Mouse (Mus musculus) neural tube, embryonic 12.5 days (tissue): ENCODE results near the gene C130074G19Rik. TPM values are rescaled to one million over a fixed set of nuclear protein-coding genes. Genes with fewer than 3 reads are reported as not detected.

ENCODE experiments used
- ATAC-seq: fragments of 200-750 bp; cut with Nextera tagmentation; 2 replicates; pipeline ENCODE4 v1.8.0; 2017; ENCODE audit warnings: low read depth, mild to moderate bottlenecking, moderate TSS enrichment, moderate library complexity; ENCODE audit not compliant: low FRiP score
- H3K27ac ChIP-seq: fragments of 300-500 bp; sonication (generic); 2 replicates; pipeline ENCODE4 v1.5.1; 2016
- H3K27me3 ChIP-seq: fragments of 300-500 bp; sonication (generic); replicated peaks from 2 replicates; pipeline ENCODE4 v1.6.1; 2016; ENCODE audit warnings: mild to moderate bottlenecking
- H3K36me3 ChIP-seq: fragments of 300-500 bp; sonication (generic); 2 replicates; pipeline ENCODE4 v1.6.1; 2016; ENCODE audit warnings: mild to moderate bottlenecking
- H3K4me1 ChIP-seq: fragments of 300-500 bp; sonication (generic); 2 replicates; pipeline ENCODE4 v1.6.1; 2016
- H3K4me2 ChIP-seq: fragments of 300-500 bp; sonication (generic); replicated peaks from 2 replicates; pipeline ENCODE4 v1.6.1; 2016; ENCODE audit warnings: mild to moderate bottlenecking
- H3K4me3 ChIP-seq: fragments of 300-500 bp; sonication (generic); 2 replicates; pipeline ENCODE4 v1.5.1; 2016
- H3K9ac ChIP-seq: fragments of 300-500 bp; sonication (generic); 2 replicates; pipeline ENCODE4 v1.6.1; 2016; ENCODE audit warnings: mild to moderate bottlenecking
- H3K9me3 ChIP-seq: fragments of 300-500 bp; sonication (generic); 2 replicates; pipeline ENCODE4 v1.6.1; 2016; ENCODE audit warnings: mild to moderate bottlenecking
- WGBS: fragments of 180-500 bp; shearing (Covaris S2); methylation state at CpG from one replicate; pipeline ENCODE4 v1.1.7; 2016; 5-methylcytosine and 5-hydroxymethylcytosine counted together
- polyA plus RNA-seq: library from polyadenylated mRNA; unstranded; fragments of >200 nt; fragmentation: Nextera tagmentation; extraction: Ambion mirVana; gene quantifications from 2 replicates; pipeline ENCODE4 v1.2.1, GENCODE M21; 2016

Gene C130074G19Rik
- polyA plus RNA-seq, 1 experiment from 2014 or later, result 1.2 TPM

- H3K36me3 ChIP-seq, result peaks cover 57% of the 10 kb centered on the region
- H3K27ac ChIP-seq, result no peak overlapping the region
- ATAC-seq, result peak; percentile 43; the same call in 1 of the 2 replicates
Observed at GRCm38 (mm10) chr1:184905371-184905770, 22.4 kb upstream of the C130074G19Rik start.

GRCm38 (mm10) chr1:184903697-184904096 is 20.7 kb upstream of the C130074G19Rik start:
- Histone ChIP-seq H3K9ac (no peak overlapping the region), H3K9me3 (no peaks in the 10 kb centered on the region), H3K4me1 (peaks cover 9% of the 10 kb centered on the region; the same call in 1 of the 2 replicates), H3K4me2 (no peak overlapping the region), H3K36me3 (peaks cover 56% of the 10 kb centered on the region), H3K4me3 (no peak overlapping the region), H3K27me3 (no peaks in the 10 kb centered on the region), H3K27ac (no peak overlapping the region)
- ATAC-seq, result no peak
- 44% methylated on average over 7 of the region's 7 CpGs for WGBS

More at GRCm38 (mm10) chr1:184905371-184905770, 22.4 kb upstream of the C130074G19Rik start:
- H3K4me1 ChIP-seq, result peaks cover 9% of the 10 kb centered on the region; the same call in 1 of the 2 replicates
- H3K9ac ChIP-seq, result no peak overlapping the region
- WGBS, result 65% methylated on average over 19 of the region's 19 CpGs
- H3K4me2 ChIP-seq, result no peak overlapping the region
- no peaks in the 10 kb centered on the region for H3K27me3 ChIP-seq
- no peaks in the 10 kb centered on the region for H3K9me3 ChIP-seq
- H3K4me3 ChIP-seq, result no peak overlapping the region

- no peak for ATAC-seq
- H3K27me3 ChIP-seq, result no peaks in the 10 kb centered on the region
- no peaks in the 10 kb centered on the region for H3K9me3 ChIP-seq
- H3K4me2 ChIP-seq, result no peak overlapping the region
- H3K4me3 ChIP-seq, result no peak overlapping the region
- 78% methylated on average over 7 of the region's 7 CpGs for WGBS
- H3K36me3 ChIP-seq, result peaks cover 54% of the 10 kb centered on the region
- no peak overlapping the region for H3K9ac ChIP-seq
- H3K4me1 ChIP-seq, result peaks cover 9% of the 10 kb centered on the region; the same call in 1 of the 2 replicates
- no peak overlapping the region for H3K27ac ChIP-seq
Observed at GRCm38 (mm10) chr1:184902886-184903285, 19.9 kb upstream of the C130074G19Rik start.

DNA sequence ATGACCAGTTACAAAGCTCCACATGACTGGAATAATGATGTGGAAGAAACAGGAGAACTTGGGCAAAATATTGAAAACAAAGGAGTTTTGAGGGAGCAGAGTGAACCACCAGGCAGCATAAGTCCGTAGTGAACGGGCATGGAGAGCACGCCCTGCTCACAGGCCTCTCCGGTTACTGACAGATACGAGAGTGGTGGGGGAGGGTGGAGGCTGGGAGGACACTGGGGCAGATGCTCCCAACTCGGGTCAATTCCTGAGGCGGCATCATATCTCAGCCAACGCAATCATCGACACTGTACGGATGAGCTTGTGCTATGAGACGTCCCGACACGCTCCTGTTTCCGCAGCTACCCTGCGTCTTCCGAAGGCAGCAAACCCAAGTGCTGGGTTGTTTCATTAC is 14.3 kb upstream of the C130074G19Rik start:
- Histone ChIP-seq H3K27me3 (no peaks in the 10 kb centered on the region), H3K4me2 (no peak overlapping the region), H3K9ac (no peak overlapping the region), H3K4me1 (no peaks in the 10 kb centered on the region), H3K9me3 (no peaks in the 10 kb centered on the region), H3K36me3 (peaks cover 26% of the 10 kb centered on the region), H3K4me3 (no peak overlapping the region), H3K27ac (no peak overlapping the region)
- WGBS, result 83% methylated on average over 16 of the region's 16 CpGs
- ATAC-seq, result no peak

DNA sequence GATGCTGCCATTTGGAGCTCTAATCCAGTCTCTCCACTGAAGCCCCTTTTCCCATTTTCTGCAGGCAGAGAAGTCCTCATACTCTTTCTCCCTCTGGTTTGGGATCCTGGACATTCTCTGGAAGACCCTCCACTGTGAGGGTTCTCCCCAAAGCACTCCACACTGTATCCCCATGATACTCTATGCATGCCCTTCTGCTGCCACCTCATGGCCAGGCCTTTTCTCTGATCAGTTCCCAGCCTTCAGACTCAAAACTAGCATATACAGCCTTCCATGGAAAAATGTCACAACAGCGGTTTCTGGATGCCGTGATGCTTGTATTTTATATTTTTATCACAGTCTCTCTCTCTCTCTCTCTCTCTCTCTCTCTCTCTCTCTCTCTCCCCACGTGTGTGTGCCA is 9.0 kb upstream of the C130074G19Rik start:
- H3K27ac ChIP-seq, result no peak overlapping the region
- H3K4me1 ChIP-seq, result no peaks in the 10 kb centered on the region
- H3K4me2 ChIP-seq, result no peak overlapping the region
- no peaks in the 10 kb centered on the region for H3K36me3 ChIP-seq
- H3K9ac ChIP-seq, result no peak overlapping the region
- H3K9me3 ChIP-seq, result no peaks in the 10 kb centered on the region
- no peaks in the 10 kb centered on the region for H3K27me3 ChIP-seq
- 85% methylated on average over 3 of the region's 3 CpGs for WGBS
- no peak overlapping the region for H3K4me3 ChIP-seq
- ATAC-seq, result no peak

- WGBS, result 89% methylated on average over 6 of the region's 6 CpGs
- H3K4me3 ChIP-seq, result no peak overlapping the region
- no peaks in the 10 kb centered on the region for H3K36me3 ChIP-seq
- no peaks in the 10 kb centered on the region for H3K9me3 ChIP-seq
- H3K9ac ChIP-seq, result no peak overlapping the region
- ATAC-seq, result no peak
- H3K27ac ChIP-seq, result no peak overlapping the region
- H3K27me3 ChIP-seq, result 0 out of 2 replicates have a peak, but pooled peaks cover 4% of the 10 kb centered on the region
- H3K4me2 ChIP-seq, result no peak overlapping the region
- no peaks in the 10 kb centered on the region for H3K4me1 ChIP-seq
Observed at GRCm38 (mm10) chr1:184889454-184889853, 6.4 kb upstream of the C130074G19Rik start.

GRCm38 (mm10) chr1:184886160-184886559 is 3.1 kb upstream of the C130074G19Rik start:
- Histone ChIP-seq H3K4me1 (peaks cover 8% of the 10 kb centered on the region; the same call in 1 of the 2 replicates), H3K4me3 (no peak overlapping the region), H3K4me2 (no peak overlapping the region), H3K27me3 (peaks cover 33% of the 10 kb centered on the region), H3K27ac (no peak overlapping the region), H3K9ac (no peak overlapping the region), H3K36me3 (no peaks in the 10 kb centered on the region), H3K9me3 (no peaks in the 10 kb centered on the region)
- no peak for ATAC-seq
- 42% methylated on average over 1 of the region's 1 CpGs for whole genome bisulfite sequencing

DNA sequence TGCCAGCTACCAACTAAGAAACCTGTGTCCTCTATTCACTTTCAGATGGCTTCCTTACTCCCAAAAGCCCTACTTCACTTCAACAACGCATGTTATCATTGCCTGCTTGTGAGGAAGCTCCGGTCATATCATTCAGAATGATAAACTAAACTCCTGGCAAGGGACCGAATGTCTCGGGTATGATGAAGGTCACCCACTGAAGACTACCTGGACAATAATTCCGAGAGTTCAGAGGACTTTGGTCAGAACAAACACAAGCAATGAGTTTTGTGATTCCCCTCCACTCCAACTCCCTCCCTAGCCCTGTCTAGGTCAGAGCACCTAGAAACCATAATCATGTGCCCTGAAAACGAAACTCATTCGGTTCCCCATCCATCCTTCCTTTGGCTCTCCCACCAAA is 1.2 kb downstream of the C130074G19Rik start:
- ATAC-seq, result no peak
- no peaks in the 10 kb centered on the region for H3K9me3 ChIP-seq
- H3K9ac ChIP-seq, result 0 out of 2 replicates have a peak overlapping the region, but pooled peaks have one; percentile 48
- WGBS, result 67% methylated on average over 7 of the region's 7 CpGs
- no peak overlapping the region for H3K27ac ChIP-seq
- no peaks in the 10 kb centered on the region for H3K36me3 ChIP-seq
- no peak overlapping the region for H3K4me3 ChIP-seq
- H3K27me3 ChIP-seq, result peaks cover 39% of the 10 kb centered on the region
- H3K4me2 ChIP-seq, result peak overlapping the region; percentile 80; the same call in 1 of the 2 replicates
- peaks cover 8% of the 10 kb centered on the region; the same call in 1 of the 2 replicates for H3K4me1 ChIP-seq

DNA sequence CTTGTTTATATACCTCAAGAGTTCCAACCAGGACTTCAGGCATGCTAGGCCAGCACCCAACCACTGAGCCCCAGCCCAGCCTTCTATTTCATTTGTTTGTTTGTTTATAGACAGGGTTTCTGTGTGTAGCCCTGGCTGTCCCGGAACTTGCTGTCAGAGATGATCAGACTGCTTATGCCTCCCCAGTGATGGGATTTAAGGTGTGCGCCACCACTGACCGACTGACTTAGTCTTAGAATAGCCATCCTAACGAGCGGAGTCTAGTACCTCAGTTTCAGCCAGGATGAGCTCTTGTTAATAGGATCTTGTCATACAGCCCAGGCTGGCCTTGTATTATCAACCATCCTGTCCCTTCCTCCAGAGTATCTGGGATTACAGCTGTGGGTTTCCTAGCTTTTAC is 1.8 kb downstream of the C130074G19Rik start:
- Histone ChIP-seq H3K9me3 (no peaks in the 10 kb centered on the region), H3K4me1 (peaks cover 8% of the 10 kb centered on the region; the same call in 1 of the 2 replicates), H3K4me3 (no peak overlapping the region), H3K4me2 (no peak overlapping the region), H3K36me3 (no peaks in the 10 kb centered on the region), H3K27ac (no peak overlapping the region), H3K9ac (no peak overlapping the region), H3K27me3 (peaks cover 39% of the 10 kb centered on the region)
- no peak for ATAC-seq
- WGBS, result 91% methylated on average over 5 of the region's 5 CpGs

DNA sequence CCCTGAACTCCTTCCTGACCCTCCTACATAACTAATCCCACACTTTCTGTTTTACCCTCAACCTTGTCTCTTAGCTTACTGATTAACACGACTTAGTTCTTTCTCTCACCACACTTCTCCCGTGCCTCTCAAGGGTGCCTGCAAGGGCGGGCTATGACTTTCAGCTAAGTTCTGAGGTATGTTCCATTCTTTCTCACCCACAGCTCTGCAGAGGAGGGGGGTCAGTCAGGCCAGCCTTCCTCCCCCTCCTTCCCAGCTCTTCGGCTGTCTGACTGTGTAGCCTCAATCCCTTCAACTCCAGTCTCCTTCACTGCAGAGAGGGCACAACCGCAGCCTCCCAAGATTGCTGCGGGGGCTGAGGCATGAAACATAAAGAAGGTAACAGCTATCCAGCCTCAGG is 4.2 kb downstream of the C130074G19Rik start:
- Histone ChIP-seq H3K27me3 (peaks cover 32% of the 10 kb centered on the region), H3K4me1 (peaks cover 8% of the 10 kb centered on the region; the same call in 1 of the 2 replicates), H3K27ac (no peak overlapping the region), H3K4me3 (no peak overlapping the region), H3K9ac (no peak overlapping the region), H3K36me3 (no peaks in the 10 kb centered on the region), H3K4me2 (no peak overlapping the region), H3K9me3 (no peaks in the 10 kb centered on the region)
- ATAC-seq, result no peak
- WGBS, result 76% methylated on average over 6 of the region's 6 CpGs

- no peak overlapping the region for H3K4me2 ChIP-seq
- H3K27ac ChIP-seq, result no peak overlapping the region
- no peak for ATAC-seq
- 78% methylated on average over 2 of the region's 2 CpGs for WGBS
- peaks cover 17% of the 10 kb centered on the region for H3K27me3 ChIP-seq
- no peak overlapping the region for H3K9ac ChIP-seq
- H3K4me1 ChIP-seq, result peaks cover 1% of the 10 kb centered on the region; the same call in 1 of the 2 replicates
- no peaks in the 10 kb centered on the region for H3K9me3 ChIP-seq
- no peak overlapping the region for H3K4me3 ChIP-seq
- H3K36me3 ChIP-seq, result no peaks in the 10 kb centered on the region
Observed at GRCm38 (mm10) chr1:184877306-184877705, 5.7 kb downstream of the C130074G19Rik start.

GRCm38 (mm10) chr1:184873910-184874309 is 9.1 kb downstream of the C130074G19Rik start:
- Histone ChIP-seq H3K36me3 (no peaks in the 10 kb centered on the region), H3K9me3 (no peaks in the 10 kb centered on the region), H3K4me2 (no peak overlapping the region), H3K4me1 (no peaks in the 10 kb centered on the region), H3K4me3 (no peak overlapping the region), H3K27ac (no peak overlapping the region), H3K9ac (no peak overlapping the region), H3K27me3 (no peaks in the 10 kb centered on the region)
- 80% methylated on average over 11 of the region's 11 CpGs for WGBS
- no peak for ATAC-seq
